Mouse (Mus musculus): ENCODE data around the gene Erc2. TPM values are rescaled to one million over a fixed set of nuclear protein-coding genes. Genes with fewer than 3 reads are reported as not detected.

Gene Erc2
- total and polyA plus RNA-seq, 2 experiments from 2014 or later = 94.0 to 119 TPM

- H3K9me3 ChIP-seq (ENCODE audit: low read length) = no peaks in the 10 kb centered on the region
- H3K4me2 ChIP-seq (ENCODE audit: low read depth, low read length, poor library complexity, severe bottlenecking) = no peak overlapping the region
- no peak overlapping the region for H3K9ac ChIP-seq (replicated peaks; ENCODE audit: low read length, poor library complexity, severe bottlenecking)
- H3K36me3 ChIP-seq (ENCODE audit: insufficient read depth, low read length) = no peaks in the 10 kb centered on the region
- peak; percentile 98 for TF ChIP-seq CTCF (IDR thresholded peaks at IDR 0.05)
- no peak overlapping the region for H3K27ac ChIP-seq (ENCODE audit: low read depth, low read length)
- no peak overlapping the region for H3K4me3 ChIP-seq (ENCODE audit: low read depth, low read length)
- H3K4me1 ChIP-seq (ENCODE audit: insufficient read depth, low read length) = no peaks in the 10 kb centered on the region
- DNase-seq (ENCODE audit: low spot score) (peak; percentile 88), ATAC-seq (ENCODE audit: low FRiP score) (no peak)
- no peaks in the 10 kb centered on the region for H3K27me3 ChIP-seq (ENCODE audit: insufficient read depth, low read length)
- WGBS = 92% methylated on average over 3 of the region's 3 CpGs
Measured at GRCm38 (mm10) chr14:27803961-27804360, 181.7 kb downstream of the Erc2 start.

GRCm38 (mm10) chr14:27805064-27805463, 182.8 kb downstream of the Erc2 start:
- H3K4me1 ChIP-seq (ENCODE audit: insufficient read depth, low read length) = no peaks in the 10 kb centered on the region
- no peak overlapping the region for H3K27ac ChIP-seq (ENCODE audit: low read depth, low read length)
- no peaks in the 10 kb centered on the region for H3K27me3 ChIP-seq (ENCODE audit: insufficient read depth, low read length)
- no peak for TF ChIP-seq CTCF (IDR thresholded peaks at IDR 0.05)
- H3K9ac ChIP-seq (replicated peaks; ENCODE audit: low read length, poor library complexity, severe bottlenecking) = no peak overlapping the region
- WGBS = 24% methylated on average over 13 of the region's 13 CpGs
- H3K36me3 ChIP-seq (ENCODE audit: insufficient read depth, low read length) = no peaks in the 10 kb centered on the region
- ATAC-seq (ENCODE audit: low FRiP score) = no peak
- H3K4me3 ChIP-seq (ENCODE audit: low read depth, low read length) = no peak overlapping the region
- no peaks in the 10 kb centered on the region for H3K9me3 ChIP-seq (ENCODE audit: low read length)
- no peak overlapping the region for H3K4me2 ChIP-seq (ENCODE audit: low read depth, low read length, poor library complexity, severe bottlenecking)
- no peak for DNase-seq (ENCODE audit: low spot score)

- Histone ChIP-seq H3K9ac (replicated peaks; ENCODE audit: low read length, poor library complexity, severe bottlenecking) (no peak overlapping the region), H3K27me3 (ENCODE audit: insufficient read depth, low read length) (no peaks in the 10 kb centered on the region), H3K36me3 (ENCODE audit: insufficient read depth, low read length) (no peaks in the 10 kb centered on the region), H3K4me3 (ENCODE audit: low read depth, low read length) (no peak overlapping the region), H3K9me3 (ENCODE audit: low read length) (no peaks in the 10 kb centered on the region), H3K4me2 (ENCODE audit: low read depth, low read length, poor library complexity, severe bottlenecking) (no peak overlapping the region), H3K27ac (ENCODE audit: low read depth, low read length) (no peak overlapping the region), H3K4me1 (ENCODE audit: insufficient read depth, low read length) (no peaks in the 10 kb centered on the region)
- peak; percentile 96 for TF ChIP-seq CTCF (IDR thresholded peaks at IDR 0.05)
- no peak for ATAC-seq (ENCODE audit: low FRiP score)
- WGBS = 3% methylated on average over 9 of the region's 9 CpGs
- DNase-seq (ENCODE audit: low spot score) = peak; percentile 85
Measured at GRCm38 (mm10) chr14:27808080-27808479, 185.9 kb downstream of the Erc2 start.

- Histone ChIP-seq H3K27ac (ENCODE audit: low read depth, low read length) (no peak overlapping the region), H3K27me3 (ENCODE audit: insufficient read depth, low read length) (no peaks in the 10 kb centered on the region), H3K36me3 (ENCODE audit: insufficient read depth, low read length) (no peaks in the 10 kb centered on the region), H3K4me2 (ENCODE audit: low read depth, low read length, poor library complexity, severe bottlenecking) (no peak overlapping the region), H3K9me3 (ENCODE audit: low read length) (no peaks in the 10 kb centered on the region), H3K4me1 (ENCODE audit: insufficient read depth, low read length) (no peaks in the 10 kb centered on the region), H3K4me3 (ENCODE audit: low read depth, low read length) (no peak overlapping the region), H3K9ac (replicated peaks; ENCODE audit: low read length, poor library complexity, severe bottlenecking) (no peak overlapping the region)
- WGBS = 63% methylated on average over 10 of the region's 10 CpGs
- no peak for TF ChIP-seq CTCF (IDR thresholded peaks at IDR 0.05)
- DNase-seq (ENCODE audit: low spot score) (no peak), ATAC-seq (ENCODE audit: low FRiP score) (no peak)
Measured at GRCm38 (mm10) chr14:27808523-27809114, 186.4 kb downstream of the Erc2 start.

GRCm38 (mm10) chr14:27810790-27811189, 188.6 kb downstream of the Erc2 start:
- TF ChIP-seq CTCF (IDR thresholded peaks at IDR 0.05) = no peak
- no peak for ATAC-seq (ENCODE audit: low FRiP score)
- peak; percentile 45 for DNase-seq (ENCODE audit: low spot score)
- H3K9ac ChIP-seq (replicated peaks; ENCODE audit: low read length, poor library complexity, severe bottlenecking) = no peak overlapping the region
- no peaks in the 10 kb centered on the region for H3K36me3 ChIP-seq (ENCODE audit: insufficient read depth, low read length)
- H3K4me1 ChIP-seq (ENCODE audit: insufficient read depth, low read length) = no peaks in the 10 kb centered on the region
- H3K27me3 ChIP-seq (ENCODE audit: insufficient read depth, low read length) = no peaks in the 10 kb centered on the region
- WGBS = 24% methylated on average over 7 of the region's 7 CpGs
- no peak overlapping the region for H3K4me3 ChIP-seq (ENCODE audit: low read depth, low read length)
- H3K27ac ChIP-seq (ENCODE audit: low read depth, low read length) = no peak overlapping the region
- no peak overlapping the region for H3K4me2 ChIP-seq (ENCODE audit: low read depth, low read length, poor library complexity, severe bottlenecking)
- no peaks in the 10 kb centered on the region for H3K9me3 ChIP-seq (ENCODE audit: low read length)

GRCm38 (mm10) chr14:27811649-27812048, 189.4 kb downstream of the Erc2 start:
- Histone ChIP-seq H3K36me3 (ENCODE audit: insufficient read depth, low read length) (no peaks in the 10 kb centered on the region), H3K9me3 (ENCODE audit: low read length) (no peaks in the 10 kb centered on the region), H3K27me3 (ENCODE audit: insufficient read depth, low read length) (no peaks in the 10 kb centered on the region), H3K9ac (replicated peaks; ENCODE audit: low read length, poor library complexity, severe bottlenecking) (no peak overlapping the region), H3K27ac (ENCODE audit: low read depth, low read length) (no peak overlapping the region), H3K4me1 (ENCODE audit: insufficient read depth, low read length) (no peaks in the 10 kb centered on the region), H3K4me3 (ENCODE audit: low read depth, low read length) (no peak overlapping the region), H3K4me2 (ENCODE audit: low read depth, low read length, poor library complexity, severe bottlenecking) (no peak overlapping the region)
- TF ChIP-seq CTCF (IDR thresholded peaks at IDR 0.05) = no peak
- ATAC-seq (ENCODE audit: low FRiP score) (no peak), DNase-seq (ENCODE audit: low spot score) (no peak)
- WGBS = 96% methylated on average over 3 of the region's 3 CpGs

Data from midbrain, postnatal 0 days (tissue).